Mouse (Mus musculus) spleen, postnatal 10 days (tissue): ENCODE data around the gene Gm20458.

Experiments used
- DNase-seq, 2 experiments: peaks; one replicate each; pipeline ENCODE4 v3.0.0; 2021 to 2022; ENCODE audit warnings: low spot score in 2 of 2

Gm20458 gene

DNA sequence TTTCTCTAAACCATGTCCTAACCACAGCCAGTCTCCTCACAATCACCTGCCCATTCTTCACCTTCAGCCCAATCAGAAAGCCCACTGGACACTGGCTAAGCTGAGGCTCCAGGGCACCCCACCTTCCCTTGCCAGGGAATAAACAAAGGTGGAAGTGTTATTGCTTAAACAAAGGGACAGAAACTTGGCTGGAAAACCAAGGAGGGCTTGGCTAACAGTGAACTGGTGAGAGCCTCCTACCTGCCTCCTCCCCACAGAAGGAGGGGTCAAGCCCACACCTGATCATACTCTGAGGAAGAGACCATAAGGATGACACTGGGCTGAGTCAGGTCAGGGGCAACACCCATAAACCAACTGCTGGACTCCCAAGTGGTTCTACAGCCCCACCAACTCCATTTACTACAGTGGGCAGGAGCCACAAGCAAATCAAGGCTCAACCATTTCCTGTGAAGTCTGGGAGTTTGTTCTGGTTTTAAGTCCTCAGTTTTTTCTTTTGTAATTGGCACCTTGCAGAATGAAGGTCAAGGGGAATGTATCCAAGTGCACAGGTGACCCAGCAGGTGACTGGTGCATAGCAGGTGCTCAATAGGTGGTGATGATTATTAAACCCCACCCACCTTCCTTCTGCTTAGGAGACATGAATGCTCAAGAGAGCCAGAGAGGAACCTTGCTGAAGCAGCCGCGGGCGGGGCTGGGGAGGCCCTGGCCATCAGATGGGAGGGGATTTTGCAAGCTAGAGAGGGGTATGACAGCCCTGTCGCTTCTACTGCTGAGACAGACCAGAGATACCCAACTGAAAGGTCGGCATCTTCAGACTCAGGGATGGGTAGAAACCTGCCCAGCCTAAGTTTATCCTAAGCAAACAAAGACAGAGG is 25.3 kb upstream of the Gm20458 start:
- no peak for DNase-seq

DNA sequence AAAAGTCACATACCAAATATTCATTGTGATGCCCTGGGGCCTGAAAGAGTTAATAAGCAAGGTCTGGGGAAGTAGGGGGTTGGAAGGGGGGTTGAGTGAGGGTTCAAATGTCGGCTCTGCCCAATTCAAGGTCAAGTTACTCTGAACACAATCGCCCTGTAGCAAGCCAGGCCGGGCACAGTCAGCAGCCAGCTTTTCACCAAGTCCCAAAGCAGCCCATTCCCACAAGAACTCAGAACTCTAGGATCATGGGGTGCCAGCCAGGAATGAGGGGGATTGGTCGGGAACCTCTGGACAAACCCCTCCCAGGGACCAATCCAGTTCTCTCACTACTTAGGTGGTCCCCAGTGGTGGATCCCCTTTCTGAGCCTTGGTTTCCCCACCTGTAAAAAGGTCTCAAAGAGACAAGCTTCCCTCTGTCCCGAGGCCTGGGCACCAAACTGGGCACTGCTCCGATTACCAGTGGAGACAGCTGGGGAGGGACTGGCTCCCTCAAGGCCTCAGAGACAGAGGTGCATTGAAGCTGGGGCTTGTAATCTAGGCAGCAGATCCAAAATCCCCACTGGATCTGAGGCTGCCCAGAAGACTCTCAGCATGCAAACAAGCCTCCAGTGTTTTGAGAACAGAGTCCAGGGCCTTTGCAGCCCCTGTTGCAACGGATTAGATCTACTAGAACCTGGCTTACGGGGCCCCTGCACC is 24.4 kb upstream of the Gm20458 start:
- no peak for DNase-seq

GRCm38 (mm10) chr2:164436961-164437360 is 23.8 kb upstream of the Gm20458 start:
- no peak for DNase-seq

- DNase-seq, result no peak
Measured at GRCm38 (mm10) chr2:164437710-164438109, 23.1 kb upstream of the Gm20458 start.

DNA sequence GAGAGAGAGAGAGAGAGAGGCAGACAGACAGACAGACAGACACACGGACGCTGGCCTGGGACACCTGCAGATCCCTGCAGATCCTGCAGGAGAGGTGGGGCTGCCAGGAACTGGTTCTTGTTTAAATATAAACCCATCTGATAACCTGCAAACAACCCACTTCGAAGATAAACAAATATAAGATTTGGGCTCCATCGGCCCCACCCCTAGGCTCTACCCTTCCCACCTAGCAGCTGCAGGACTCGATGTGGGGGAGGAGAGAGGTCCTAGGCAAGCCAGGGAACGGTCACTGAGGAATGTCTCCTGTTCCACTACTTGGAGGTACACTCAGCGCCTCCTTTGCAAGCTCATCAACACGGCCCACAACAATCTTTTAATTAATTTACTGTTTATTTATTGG is 22.5 kb upstream of the Gm20458 start:
- DNase-seq, result no peak

DNA sequence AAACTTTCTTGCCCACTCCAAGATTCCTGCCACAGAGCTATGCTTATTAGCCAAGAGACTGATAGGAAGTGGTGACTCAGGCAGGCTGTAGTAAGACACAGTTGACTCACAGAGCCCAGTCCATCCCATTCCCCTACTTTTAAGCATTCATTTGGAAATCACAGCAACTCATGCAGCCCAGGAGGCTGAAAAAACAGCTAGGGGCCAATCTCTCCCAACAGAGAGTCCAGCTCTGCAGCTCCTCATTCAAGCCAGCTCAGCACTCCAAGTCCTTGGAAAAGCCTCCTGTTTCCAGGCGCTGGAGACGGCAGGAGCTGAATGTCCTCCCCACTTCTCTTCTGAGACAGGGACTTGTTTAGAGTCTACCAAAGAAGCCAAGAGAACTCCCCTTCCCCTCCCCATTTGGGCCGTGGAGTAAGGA is 21.8 kb upstream of the Gm20458 start:
- DNase-seq, result no peak

DNA sequence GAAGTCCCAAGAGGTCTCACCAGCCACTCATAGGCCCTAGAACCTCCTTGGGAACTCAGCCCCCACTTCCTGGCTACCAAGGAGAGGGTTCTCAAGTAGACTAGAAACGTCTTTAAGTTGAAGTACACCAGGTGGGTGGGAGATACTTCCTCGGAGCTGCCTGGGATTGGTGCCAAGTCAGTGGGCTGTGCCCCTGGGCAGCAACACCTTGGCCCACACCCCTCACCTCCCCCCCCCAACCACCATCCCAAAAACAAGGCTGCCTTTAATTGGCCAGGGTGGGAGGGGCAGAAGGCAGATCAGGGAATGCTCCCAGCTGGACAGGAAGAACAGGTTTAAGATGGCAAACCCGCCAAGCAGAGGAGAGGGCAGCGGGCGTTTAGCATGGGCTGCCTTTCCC is 20.5 kb upstream of the Gm20458 start:
- no peak for DNase-seq

DNA sequence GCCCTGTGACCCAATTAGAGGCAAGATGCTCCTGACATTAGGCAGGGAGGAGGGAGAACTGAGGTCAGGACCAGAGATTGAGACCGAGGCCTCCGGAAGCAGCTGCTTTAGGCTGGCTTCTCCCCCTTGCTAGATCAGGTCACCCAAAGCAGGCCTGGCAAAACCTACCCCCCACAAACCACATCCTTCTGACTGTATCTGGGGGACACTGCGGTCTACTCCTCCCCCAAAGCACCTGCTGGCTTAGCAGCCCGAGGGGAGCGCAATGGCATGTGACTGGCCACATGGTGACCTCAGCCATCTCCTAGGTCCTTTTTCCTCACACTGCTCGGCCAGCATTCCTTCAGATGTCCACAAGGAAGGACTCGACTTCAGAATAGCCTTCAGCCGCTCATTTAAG is 19.6 kb upstream of the Gm20458 start:
- peak in 1 of 2 experiments; percentile 67 for DNase-seq

DNA sequence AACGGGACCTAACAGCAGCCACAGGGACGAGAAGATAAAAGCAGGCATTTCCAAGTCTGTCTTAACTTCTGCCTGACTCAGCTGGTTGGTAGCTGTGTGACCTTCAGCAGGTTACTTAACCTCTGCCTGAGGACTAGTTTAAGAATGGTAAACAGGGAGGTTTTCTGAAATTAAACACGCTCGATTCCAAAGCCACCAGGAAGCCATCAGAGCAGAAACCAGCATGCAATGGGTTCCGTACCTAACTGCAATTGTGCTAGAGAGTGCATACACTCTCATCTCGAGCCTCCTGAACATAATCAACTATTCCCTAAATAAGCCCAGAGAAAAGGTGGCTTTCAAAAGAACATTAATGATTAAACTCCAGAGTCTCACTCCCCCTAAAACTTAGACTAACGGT is 19.0 kb upstream of the Gm20458 start:
- no peak for DNase-seq

GRCm38 (mm10) chr2:164442315-164443050 is 18.3 kb upstream of the Gm20458 start:
- peak in 1 of 2 experiments; percentile 16 for DNase-seq

DNA sequence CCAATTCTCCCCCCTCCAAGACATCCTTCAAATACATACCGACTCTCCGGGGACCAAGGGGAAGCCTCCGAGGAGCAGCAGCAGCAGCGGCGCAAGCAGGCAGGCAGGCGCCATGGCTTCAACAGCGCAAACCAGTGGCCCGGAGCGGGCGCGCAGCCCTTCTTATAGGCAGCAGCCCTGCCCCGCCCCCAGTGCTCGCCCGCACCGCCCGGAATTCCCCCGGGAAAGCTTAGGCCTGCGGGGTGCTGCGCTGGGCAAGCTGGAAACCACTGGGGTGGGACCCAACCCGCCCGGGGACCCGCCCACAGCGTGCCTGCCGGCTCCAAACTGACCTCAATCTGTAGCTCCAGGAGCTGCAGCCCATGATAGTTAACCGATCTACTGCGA is 17.7 kb upstream of the Gm20458 start:
- DNase-seq, result peak; percentile 54 to 77

- no peak for DNase-seq
Measured at GRCm38 (mm10) chr2:164443460-164444000, 17.2 kb upstream of the Gm20458 start, which contains the start of gene Sdc4. Gene Sdc4 (minus strand): TSS chr2:164443887.

- no peak for DNase-seq
Measured at GRCm38 (mm10) chr2:164444701-164445100, 16.1 kb upstream of the Gm20458 start.

GRCm38 (mm10) chr2:164445399-164446085 is 15.2 kb upstream of the Gm20458 start:
- DNase-seq, result no peak

DNA sequence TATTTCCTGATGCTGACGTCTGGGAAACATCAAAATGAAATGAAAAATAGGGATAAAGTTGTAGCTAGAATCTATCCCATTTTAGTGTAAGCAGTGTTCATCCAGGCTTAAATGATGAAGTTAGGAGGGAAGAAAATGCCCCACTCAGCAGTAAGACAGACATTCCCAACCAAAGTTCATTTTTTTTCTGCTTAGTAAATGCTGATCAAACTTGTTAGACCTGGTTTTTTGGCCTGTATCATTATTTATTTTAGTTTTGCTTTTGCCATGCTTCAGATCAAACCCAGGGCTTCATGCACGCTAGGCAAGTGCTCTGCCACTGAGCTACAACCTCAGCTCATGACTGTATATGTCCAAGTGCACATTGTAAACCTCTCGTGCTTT is 14.7 kb upstream of the Gm20458 start:
- DNase-seq, result no peak

- no peak for DNase-seq
Measured at GRCm38 (mm10) chr2:164448140-164448539, 12.6 kb upstream of the Gm20458 start.

DNA sequence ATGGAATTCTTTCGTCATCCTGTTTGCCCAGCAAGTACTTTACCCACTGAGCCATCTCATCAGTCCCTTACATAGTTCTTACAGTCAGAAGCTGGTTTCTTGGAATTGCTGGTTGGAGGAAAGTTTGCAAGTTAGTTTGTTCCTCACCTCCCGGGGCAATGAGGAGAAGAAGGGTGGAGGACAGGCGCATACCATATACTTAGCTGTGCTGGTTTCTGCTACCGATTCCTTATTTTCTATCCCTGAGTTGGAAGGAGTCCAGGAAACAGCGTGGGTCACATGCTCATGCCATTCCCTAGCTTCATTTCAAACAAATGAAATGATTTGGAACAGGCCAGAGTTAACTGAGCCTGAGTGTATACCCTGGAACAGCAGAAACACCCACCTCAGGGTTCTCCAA is 11.8 kb upstream of the Gm20458 start:
- no peak for DNase-seq

DNA sequence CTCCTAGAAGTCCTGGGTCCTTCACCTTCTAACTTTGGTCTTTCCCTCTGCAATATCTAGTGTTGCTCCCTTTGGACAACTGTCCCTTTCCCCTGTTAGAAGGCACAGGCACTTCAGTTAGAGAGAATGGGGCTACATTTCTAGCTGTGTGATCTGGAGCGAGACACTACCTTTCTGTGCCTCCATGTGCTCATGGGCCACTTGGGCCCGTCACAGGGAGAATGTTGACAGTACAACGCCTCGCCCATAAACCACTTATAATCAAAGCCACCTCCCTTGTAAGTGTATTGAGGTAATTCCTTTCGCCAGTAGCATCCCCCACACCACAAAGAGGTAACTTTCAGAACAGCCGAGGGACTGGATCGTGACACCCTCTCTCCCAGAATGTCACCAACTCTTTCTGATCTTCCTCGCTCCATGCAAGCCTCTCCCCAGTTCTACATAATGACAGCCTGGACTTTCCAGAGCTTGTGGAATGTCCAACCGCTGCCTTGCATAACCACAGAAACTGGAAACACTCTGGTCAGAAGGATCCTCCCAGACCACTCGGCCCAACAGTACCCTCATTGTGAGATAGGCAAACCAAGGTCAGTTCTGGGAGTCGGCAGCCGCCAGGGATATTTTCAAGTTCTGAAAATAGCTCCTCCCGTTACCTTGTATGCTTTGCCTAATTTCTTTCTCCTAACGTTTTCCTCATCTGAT is 11.3 kb upstream of the Gm20458 start:
- no peak for DNase-seq

GRCm38 (mm10) chr2:164452000-164452676 is 8.6 kb upstream of the Gm20458 start:
- DNase-seq, result no peak

- DNase-seq, result no peak
Measured at GRCm38 (mm10) chr2:164453047-164453757, 7.6 kb upstream of the Gm20458 start.
